Mouse (Mus musculus) ES-Bruce4 (cell line): Measurements from ENCODE around the gene Dpep1.

Source experiments
- CTCF ChIP-seq: IDR thresholded peaks from one replicate; pipeline ENCODE4 v1.8.1; 2011; ENCODE audit warnings: low read depth, low read length
- EP300 ChIP-seq: IDR thresholded peaks from 2 replicates; pipeline ENCODE4 v1.6.1; 2011; ENCODE audit warnings: low read depth, low read length; ENCODE audit not compliant: insufficient read depth
- POLR2A ChIP-seq: IDR thresholded peaks from one replicate; pipeline ENCODE4 v1.8.1; 2011; ENCODE audit warnings: low read length; ENCODE audit not compliant: insufficient read depth

GRCm38 (mm10) chr8:123239398-123239797, 53.4 kb downstream of the Dpep1 start:
- no peak for TF ChIP-seq EP300
- TF ChIP-seq CTCF = no peak
- no peak for TF ChIP-seq POLR2A
